Mouse (Mus musculus) liver, postnatal 0 days (tissue): ENCODE data around the gene Rbm47. TPM values are rescaled to one million over a fixed set of nuclear protein-coding genes. Genes with fewer than 3 reads are reported as not detected.

Experiments used
- ATAC-seq: fragments of 200-750 bp; cut with Nextera tagmentation; 2 replicates; pipeline ENCODE4 v1.8.0; 2017; ENCODE audit warnings: mild to moderate bottlenecking, moderate library complexity
- DNase-seq: peaks from one replicate; pipeline ENCODE4 v3.0.0-alpha.2; 2016
- H3K27ac ChIP-seq: fragments of 300-500 bp; sonication (generic); 2 replicates; pipeline ENCODE4 v1.5.1; 2014; ENCODE audit warnings: antibody characterized with exemption, moderate library complexity, mild to moderate bottlenecking, low read depth
- H3K27me3 ChIP-seq: fragments of 300-500 bp; sonication (generic); 2 replicates; pipeline ENCODE4 v1.6.1; 2014; ENCODE audit warnings: low read length, control low read depth, mixed read lengths; ENCODE audit not compliant: insufficient read depth
- H3K36me3 ChIP-seq: fragments of 300-500 bp; sonication (generic); replicated peaks from 2 replicates; pipeline ENCODE4 v1.6.1; 2014; ENCODE audit warnings: mild to moderate bottlenecking, control low read depth, low read length, moderate library complexity, mixed read lengths; ENCODE audit not compliant: insufficient read depth
- H3K4me1 ChIP-seq: fragments of 300-500 bp; sonication (generic); 2 replicates; pipeline ENCODE4 v1.6.1; 2014; ENCODE audit warnings: antibody characterized with exemption, mild to moderate bottlenecking, control low read depth; ENCODE audit not compliant: insufficient read depth
- H3K4me2 ChIP-seq: fragments of 300-500 bp; sonication (generic); 2 replicates; pipeline ENCODE4 v1.6.1; 2014; ENCODE audit warnings: low read depth, mild to moderate bottlenecking, low read length, moderate library complexity, mixed read lengths
- H3K4me3 ChIP-seq: fragments of 300-500 bp; sonication (generic); 2 replicates; pipeline ENCODE4 v1.5.1; 2014; ENCODE audit warnings: low read depth, low read length
- H3K9ac ChIP-seq: fragments of 300-500 bp; sonication (generic); replicated peaks from 2 replicates; pipeline ENCODE4 v1.6.1; 2014; ENCODE audit warnings: mild to moderate bottlenecking, moderate library complexity
- H3K9me3 ChIP-seq: fragments of 300-500 bp; sonication (generic); 2 replicates; pipeline ENCODE4 v1.6.1; 2016; ENCODE audit warnings: mild to moderate bottlenecking, control low read depth, low read length, mixed read lengths
- CTCF ChIP-seq: sonication (generic); IDR thresholded peaks from 2 replicates; pipeline ENCODE4 v1.5.1; 2016; ENCODE audit warnings: antibody characterized with exemption, low read depth
- EP300 ChIP-seq: IDR thresholded peaks from 2 replicates; pipeline ENCODE4 v1.6.1; 2016; ENCODE audit warnings: antibody characterized with exemption, low read depth, mild to moderate bottlenecking
- WGBS: fragments of 180-500 bp; shearing (Covaris S2); extraction: QIAGEN DNeasy Blood & Tissue Kit; methylation state at CpG from one replicate; pipeline ENCODE4 v1.1.7; 2014; ENCODE audit not compliant: insufficient replicate concordance; 5-methylcytosine and 5-hydroxymethylcytosine counted together
- polyA plus RNA-seq: library from polyadenylated mRNA; unstranded; fragments of >200 nt; fragmentation: Nextera tagmentation; extraction: Ambion mirVana; gene quantifications from 2 replicates; pipeline ENCODE4 v1.2.1, GENCODE M21; 2015

The Rbm47 gene
- polyA plus RNA-seq, 1 experiment from 2014 or later, result 22.8 TPM

GRCm38 (mm10) chr5:66013999-66014398 lies 158.9 kb downstream of the Rbm47 start:
- no peak overlapping the region for H3K4me2 ChIP-seq
- TF ChIP-seq CTCF (no peak), EP300 (no peak)
- WGBS, result 46% methylated on average over 3 of the region's 3 CpGs
- no peak overlapping the region for H3K4me3 ChIP-seq
- H3K9me3 ChIP-seq, result no peaks in the 10 kb centered on the region
- peaks cover 6% of the 10 kb centered on the region for H3K36me3 ChIP-seq
- ATAC-seq (peak; percentile 78), DNase-seq (no peak)
- peak overlapping the region; percentile 34; the same call in 1 of the 2 replicates for H3K27ac ChIP-seq
- H3K4me1 ChIP-seq, result peaks cover 10% of the 10 kb centered on the region
- no peaks in the 10 kb centered on the region for H3K27me3 ChIP-seq
- no peak overlapping the region for H3K9ac ChIP-seq

- WGBS, result 80% methylated on average over 15 of the region's 15 CpGs
- Histone ChIP-seq H3K4me3 (no peak overlapping the region), H3K36me3 (no peaks in the 10 kb centered on the region), H3K27ac (no peak overlapping the region), H3K9me3 (no peaks in the 10 kb centered on the region), H3K4me2 (no peak overlapping the region), H3K4me1 (peaks cover 7% of the 10 kb centered on the region; the same call in 1 of the 2 replicates), H3K9ac (no peak overlapping the region), H3K27me3 (no peaks in the 10 kb centered on the region)
- ATAC-seq (no peak), DNase-seq (no peak)
- TF ChIP-seq EP300, result no peak
- TF ChIP-seq CTCF, result no peak
Measured at GRCm38 (mm10) chr5:66008245-66008967, 164.5 kb downstream of the Rbm47 start.

- Histone ChIP-seq H3K27ac (peak overlapping the region; percentile 30; the same call in 1 of the 2 replicates), H3K36me3 (no peaks in the 10 kb centered on the region), H3K4me3 (no peak overlapping the region), H3K9ac (0 out of 2 replicates have a peak overlapping the region, but pooled peaks have one; percentile 13), H3K9me3 (no peaks in the 10 kb centered on the region), H3K4me2 (peak overlapping the region; percentile 60), H3K27me3 (no peaks in the 10 kb centered on the region), H3K4me1 (peaks cover 7% of the 10 kb centered on the region; the same call in 1 of the 2 replicates)
- 24% methylated on average over 16 of the region's 16 CpGs for WGBS
- DNase-seq, result peak; percentile 45
- peak; percentile 81 for ATAC-seq
- TF ChIP-seq CTCF (no peak), EP300 (no peak)
Measured at GRCm38 (mm10) chr5:66005041-66005678, 167.8 kb downstream of the Rbm47 start.

- Histone ChIP-seq H3K27ac (peak within 1 kb of the TSS; percentile 30; the same call in 1 of the 2 replicates), H3K4me1 (peaks cover 7% of the 10 kb centered on the region; the same call in 1 of the 2 replicates), H3K36me3 (no peaks in the 10 kb centered on the region), H3K4me3 (no peak within 1 kb of the TSS), H3K27me3 (no peaks in the 10 kb centered on the region), H3K9ac (0 out of 2 replicates have a peak within 1 kb of the TSS, but pooled peaks have one; percentile 13), H3K9me3 (no peaks in the 10 kb centered on the region), H3K4me2 (peak within 1 kb of the TSS; percentile 60)
- WGBS, result 42% methylated on average over 14 of the region's 14 CpGs
- DNase-seq, result no peak
- TF ChIP-seq CTCF (no peak), EP300 (no peak)
- peak; percentile 31; the same call in 1 of the 2 replicates for ATAC-seq
Measured at GRCm38 (mm10) chr5:66004134-66004925, 168.6 kb downstream of the Rbm47 start, which contains the start of gene 9130230L23Rik. Gene 9130230L23Rik (minus strand): TSS chr5:66004285.

GRCm38 (mm10) chr5:66001232-66001631 lies 171.7 kb downstream of the Rbm47 start:
- TF ChIP-seq EP300 (no peak), CTCF (no peak)
- Histone ChIP-seq H3K4me3 (no peak overlapping the region), H3K9ac (no peak overlapping the region), H3K4me1 (peaks cover 7% of the 10 kb centered on the region; the same call in 1 of the 2 replicates), H3K27me3 (no peaks in the 10 kb centered on the region), H3K4me2 (no peak overlapping the region), H3K36me3 (no peaks in the 10 kb centered on the region), H3K27ac (no peak overlapping the region), H3K9me3 (no peaks in the 10 kb centered on the region)
- ATAC-seq (no peak), DNase-seq (no peak)
- WGBS, result 78% methylated on average over 5 of the region's 5 CpGs
